Mouse (Mus musculus) kidney, adult 2 months (tissue): ENCODE data around the gene Slc44a4. TPM values are rescaled to one million over a fixed set of nuclear protein-coding genes. Genes with fewer than 3 reads are reported as not detected.

ENCODE experiments used
- DNase-seq: peaks from one replicate; pipeline ENCODE4 v3.0.0; 2021
- H3K27ac ChIP-seq: fragments of 200-500 bp; 2 replicates; pipeline ENCODE4 v1.5.1; 2012; ENCODE audit warnings: low read depth, low read length, control low read depth, inconsistent platforms; ENCODE audit not compliant: insufficient read depth
- H3K27me3 ChIP-seq: fragments of 200-500 bp; replicated peaks from 2 replicates; pipeline ENCODE4 v1.6.1; 2012; ENCODE audit warnings: mild to moderate bottlenecking, moderate library complexity, low read length, inconsistent platforms; ENCODE audit not compliant: control insufficient read depth, insufficient read depth
- H3K36me3 ChIP-seq: fragments of 200-500 bp; 2 replicates; pipeline ENCODE4 v1.6.1; 2012; ENCODE audit warnings: mild to moderate bottlenecking, moderate library complexity, low read length, inconsistent platforms; ENCODE audit not compliant: control insufficient read depth, insufficient read depth
- H3K4me1 ChIP-seq: fragments of 200-500 bp; 2 replicates; pipeline ENCODE4 v1.6.1; 2011; ENCODE audit warnings: low read length; ENCODE audit not compliant: control insufficient read depth, insufficient read depth
- H3K4me3 ChIP-seq: fragments of 200-500 bp; 2 replicates; pipeline ENCODE4 v1.5.1; 2011; ENCODE audit warnings: mild to moderate bottlenecking, low read depth, low read length, control low read depth; ENCODE audit not compliant: insufficient read depth
- CTCF ChIP-seq: fragments of 200-500 bp; conservative IDR thresholded peaks from 2 replicates; pipeline ENCODE4 v1.5.1; 2011; ENCODE audit warnings: low read depth, mild to moderate bottlenecking, control low read depth, low read length, moderate library complexity, mixed read lengths; ENCODE audit not compliant: insufficient read depth, insufficient read length
- POLR2A ChIP-seq: fragments of 200-500 bp; IDR thresholded peaks from one replicate; pipeline ENCODE4 v1.6.1; 2011; ENCODE audit warnings: low read depth, low read length, control low read depth
- WGBS: fragments of 180-500 bp; shearing (Covaris S2); methylation state at CpG from one replicate; pipeline ENCODE4 v1.1.7; 2018; 5-methylcytosine and 5-hydroxymethylcytosine counted together
- polyA plus RNA-seq: library from polyadenylated mRNA; depleted of rRNA; stranded (reverse); fragments of >200 nt; gene quantifications from 2 replicates; pipeline ENCODE4 v1.2.3, GENCODE M21; 2012

The Slc44a4 gene
- polyA plus RNA-seq, 1 experiment, result 73.5 TPM

- DNase-seq, result peak; percentile 56
- TF ChIP-seq POLR2A (no peak), CTCF (no peak)
- Histone ChIP-seq H3K4me3 (peak overlapping the region; percentile 67), H3K27me3 (no peaks in the 10 kb centered on the region), H3K4me1 (no peaks in the 10 kb centered on the region; the same call in 1 of the 2 replicates), H3K36me3 (peaks cover 6% of the 10 kb centered on the region; the same call in 1 of the 2 replicates), H3K27ac (peak overlapping the region; percentile 78)
- 11% methylated on average over 14 of the region's 14 CpGs for WGBS
These were observed 17.5 kb downstream of the Slc44a4 start for GRCm38 (mm10) chr17:34931735-34932098.

DNA sequence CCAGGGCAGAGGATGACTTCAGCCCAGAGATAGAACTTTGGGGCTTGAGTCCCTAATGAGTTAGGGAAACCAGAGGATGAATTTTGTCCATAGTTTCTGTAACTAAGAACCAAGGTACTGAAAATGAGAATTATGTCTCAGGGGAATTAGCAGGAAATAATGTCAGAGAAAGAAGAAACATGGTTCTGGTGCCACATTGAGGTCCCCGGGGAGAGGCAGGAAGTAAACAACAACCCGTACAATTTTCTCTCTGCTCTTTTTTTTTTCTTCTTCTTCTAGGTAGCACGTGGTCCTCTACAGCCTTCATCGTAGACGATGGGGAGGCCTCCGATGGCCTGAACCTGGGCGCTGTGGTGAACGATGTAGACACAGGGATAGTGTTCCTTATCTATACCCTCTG is 18.0 kb downstream of the Slc44a4 start:
- H3K27ac ChIP-seq, result peak overlapping the region; percentile 78
- TF ChIP-seq POLR2A (no peak), CTCF (no peak)

DNA sequence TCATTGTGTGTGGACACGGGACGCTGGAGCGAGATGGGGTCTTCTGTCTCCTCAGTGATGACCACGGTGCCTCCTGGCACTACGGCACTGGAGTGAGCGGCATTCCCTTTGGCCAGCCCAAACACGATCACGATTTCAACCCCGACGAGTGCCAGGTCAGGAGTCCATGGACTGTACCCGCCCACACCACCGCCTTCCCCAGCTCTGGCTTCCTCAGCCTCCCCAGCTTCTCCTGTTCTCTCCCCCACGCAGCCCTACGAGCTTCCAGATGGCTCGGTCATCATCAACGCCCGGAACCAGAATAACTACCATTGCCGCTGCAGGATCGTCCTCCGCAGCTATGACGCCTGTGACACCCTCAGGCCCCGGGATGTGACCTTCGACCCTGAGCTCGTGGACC is 19.8 kb downstream of the Slc44a4 start:
- H3K4me3 ChIP-seq, result peak overlapping the region; percentile 45
- WGBS, result 39% methylated on average over 24 of the region's 24 CpGs
- peaks cover 5% of the 10 kb centered on the region; the same call in 1 of the 2 replicates for H3K4me1 ChIP-seq
- peak overlapping the region; percentile 53 for H3K27ac ChIP-seq
- no peak for TF ChIP-seq POLR2A
- no peak for TF ChIP-seq CTCF
- peak; percentile 83 for DNase-seq
- H3K36me3 ChIP-seq, result peaks cover 6% of the 10 kb centered on the region; the same call in 1 of the 2 replicates
- H3K27me3 ChIP-seq, result no peaks in the 10 kb centered on the region

More for the DNA sequence above, 18.0 kb downstream of the Slc44a4 start:
- H3K27me3 ChIP-seq, result no peaks in the 10 kb centered on the region
- no peak for DNase-seq
- H3K4me3 ChIP-seq, result peak overlapping the region; percentile 67
- H3K4me1 ChIP-seq, result no peaks in the 10 kb centered on the region; the same call in 1 of the 2 replicates
- peaks cover 6% of the 10 kb centered on the region; the same call in 1 of the 2 replicates for H3K36me3 ChIP-seq
- WGBS, result 53% methylated on average over 8 of the region's 8 CpGs

DNA sequence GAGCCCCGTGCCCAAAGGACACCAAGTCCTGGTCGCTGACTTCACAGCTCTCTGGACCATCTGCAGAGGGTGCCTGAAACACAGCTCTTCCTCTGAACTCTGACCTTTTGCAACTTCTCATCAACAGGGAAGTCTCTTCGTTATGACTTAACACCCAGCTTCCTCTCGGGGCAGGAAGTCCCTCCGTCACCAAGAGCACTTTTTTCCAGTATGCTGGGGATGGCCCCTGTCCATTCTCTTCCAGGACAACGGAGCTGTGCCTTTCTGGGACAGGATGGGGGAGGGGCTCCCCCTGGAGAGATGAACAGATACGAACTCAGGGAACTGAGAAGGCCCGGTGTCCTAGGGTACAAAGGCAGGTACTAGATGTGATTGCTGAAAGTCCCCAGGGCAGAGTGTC is 20.6 kb downstream of the Slc44a4 start:
- WGBS, result 24% methylated on average over 8 of the region's 8 CpGs
- Histone ChIP-seq H3K36me3 (peaks cover 6% of the 10 kb centered on the region; the same call in 1 of the 2 replicates), H3K4me3 (peak overlapping the region; percentile 45), H3K27ac (peak overlapping the region; percentile 53), H3K4me1 (peaks cover 5% of the 10 kb centered on the region; the same call in 1 of the 2 replicates), H3K27me3 (no peaks in the 10 kb centered on the region)
- TF ChIP-seq POLR2A, result no peak
- TF ChIP-seq CTCF, result no peak
- DNase-seq, result peak; percentile 58

DNA sequence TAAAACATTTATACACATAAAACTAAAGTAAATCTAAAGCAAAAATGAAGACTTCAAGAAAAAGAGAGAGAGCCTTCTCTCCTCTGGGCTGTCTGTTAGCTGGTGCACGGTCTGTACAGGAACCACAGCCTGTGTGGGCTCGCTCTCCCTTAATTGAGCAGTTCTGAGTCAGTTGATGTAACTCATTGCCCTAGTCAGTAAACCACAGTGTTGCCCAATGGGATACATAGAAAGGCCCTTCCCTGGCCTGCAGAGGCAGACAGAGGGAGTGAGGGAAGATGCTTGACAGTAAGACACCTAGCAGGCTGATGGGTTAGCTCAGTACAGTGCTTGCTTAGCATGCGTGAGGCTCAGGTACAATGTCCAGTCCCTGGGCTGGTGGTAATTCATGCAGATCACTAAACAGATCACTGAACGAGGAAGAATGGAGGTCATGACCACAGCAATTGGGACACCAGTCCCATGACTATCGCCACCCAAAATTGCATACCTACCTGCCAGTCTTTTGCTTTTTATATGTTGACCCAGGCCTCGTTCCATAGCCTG is 23.8 kb downstream of the Slc44a4 start:
- H3K27me3 ChIP-seq, result no peaks in the 10 kb centered on the region
- H3K4me1 ChIP-seq, result peaks cover 11% of the 10 kb centered on the region; the same call in 1 of the 2 replicates
- H3K4me3 ChIP-seq, result no peak overlapping the region
- DNase-seq, result peak; percentile 91
- peak overlapping the region; percentile 70 for H3K27ac ChIP-seq
- 50% methylated on average over 6 of the region's 6 CpGs for WGBS
- H3K36me3 ChIP-seq, result peaks cover 5% of the 10 kb centered on the region; the same call in 1 of the 2 replicates
- TF ChIP-seq CTCF, result no peak
- no peak for TF ChIP-seq POLR2A

DNA sequence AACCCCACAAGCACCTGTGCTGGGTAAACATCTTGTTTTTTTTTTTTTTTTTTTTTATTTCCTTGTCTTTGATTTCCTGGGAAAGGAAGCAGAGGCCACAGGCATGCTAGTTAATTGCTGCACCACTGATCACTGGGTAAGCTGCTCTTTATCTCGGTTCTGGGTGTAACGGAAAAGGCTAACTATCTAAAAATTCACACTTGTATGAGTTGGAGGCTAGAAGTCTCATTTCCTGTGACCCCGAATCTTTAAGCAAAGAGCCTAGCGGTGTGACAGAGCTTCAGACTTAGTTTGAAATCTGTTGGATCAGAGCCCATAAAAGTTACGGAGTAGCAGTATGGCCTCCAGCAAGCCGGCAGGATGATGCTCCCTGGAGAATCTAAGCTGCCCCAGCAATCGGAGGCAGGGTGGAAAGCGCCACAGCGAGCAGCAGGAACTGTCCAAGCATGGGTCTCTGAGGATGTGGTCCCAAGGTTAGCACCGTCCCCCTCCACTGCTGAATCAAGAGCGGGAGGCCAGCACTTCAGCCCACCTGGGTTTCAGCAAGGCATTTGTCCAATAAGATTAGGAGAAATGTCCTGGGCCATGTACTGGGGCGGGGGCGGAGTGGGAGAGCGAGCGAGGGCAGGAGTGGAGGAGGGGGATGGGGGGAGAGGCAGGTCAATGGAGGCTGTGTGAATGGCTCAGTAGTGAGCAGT is 27.2 kb downstream of the Slc44a4 start:
- H3K27ac ChIP-seq, result peak overlapping the region; percentile 88
- H3K4me3 ChIP-seq, result peak overlapping the region; percentile 52
- no peak for TF ChIP-seq CTCF
- no peak for TF ChIP-seq POLR2A
- H3K4me1 ChIP-seq, result peaks cover 36% of the 10 kb centered on the region
- no peaks in the 10 kb centered on the region for H3K27me3 ChIP-seq
- DNase-seq, result peak; percentile 53
- no peaks in the 10 kb centered on the region for H3K36me3 ChIP-seq
- WGBS, result 11% methylated on average over 15 of the region's 15 CpGs

GRCm38 (mm10) chr17:34943128-34943815 is 29.0 kb downstream of the Slc44a4 start:
- Histone ChIP-seq H3K27me3 (no peaks in the 10 kb centered on the region), H3K4me3 (no peak overlapping the region), H3K36me3 (no peaks in the 10 kb centered on the region), H3K27ac (peak overlapping the region; percentile 65), H3K4me1 (peaks cover 37% of the 10 kb centered on the region)
- WGBS, result 52% methylated on average over 4 of the region's 4 CpGs
- TF ChIP-seq CTCF (no peak), POLR2A (no peak)
- peak; percentile 85 for DNase-seq
